15 mouse cellular contexts compared by ENCODE assay signal in genomic region chr9:67058366-67058765, GRCm38 (mm10). TPM values are rescaled to one million over a fixed set of nuclear protein-coding genes. Genes with fewer than 3 reads are reported as not detected.
A peak's percentile ranks its signal among the peaks of the same experiment; 100 is the strongest.
DNase-seq lines count a peak whose midpoint lies in the region; ATAC-seq lines count a peak whose summit lies in the region.
"Had no signal": no experiment of that assay in that cellular context is flagged by ENCODE, and none has a peak within 500 bp of the region (broad histone marks: within the 10 kb centered on the region; RNA-seq: fewer than 3 reads in every experiment).

No protein-coding gene starts in this region.

- H3K9me3 ChIP-seq in embryonic facial prominence, embryonic 13.5 days: no peaks in the 10 kb centered on the region
- no peaks in the 10 kb centered on the region for H3K9me3 ChIP-seq in embryonic facial prominence, embryonic 10.5 days
- H3K9me3 ChIP-seq in hindbrain, embryonic 16.5 days (ENCODE audit: control insufficient read depth, low read length): no peaks in the 10 kb centered on the region
- no peaks in the 10 kb centered on the region for H3K9me3 ChIP-seq in hindbrain, embryonic 13.5 days
- H3K9me3 ChIP-seq in intestine, embryonic 15.5 days: no peaks in the 10 kb centered on the region
- H3K9me3 ChIP-seq: G1E; hindbrain, embryonic 15.5 days; midbrain, embryonic 13.5 days; neural tube, embryonic 15.5 days had no signal

- no peaks in the 10 kb centered on the region for H3K27me3 ChIP-seq in embryonic facial prominence, embryonic 13.5 days
- H3K27me3 ChIP-seq in embryonic facial prominence, embryonic 10.5 days (replicated peaks; ENCODE audit: low read depth, poor library complexity, severe bottlenecking): no peaks in the 10 kb centered on the region
- H3K27me3 ChIP-seq in hindbrain, embryonic 16.5 days (replicated peaks; ENCODE audit: control insufficient read depth, insufficient read depth, low read length): no peaks in the 10 kb centered on the region
- H3K27me3 ChIP-seq in hindbrain, embryonic 13.5 days: no peaks in the 10 kb centered on the region
- H3K27me3 ChIP-seq in intestine, embryonic 15.5 days (replicated peaks): no peaks in the 10 kb centered on the region
- H3K27me3 ChIP-seq: hindbrain, embryonic 15.5 days; midbrain, embryonic 13.5 days; neural tube, embryonic 15.5 days had no signal

- DNase-seq in embryonic facial prominence, embryonic 10.5 days (ENCODE audit: low spot score): no peak
- peak; percentile 64 to 70 for DNase-seq in right cerebral cortex, postnatal 10 days (ENCODE audit: low spot score in 2 of 2)
- DNase-seq in right cerebral cortex, postnatal 36 days (ENCODE audit: low spot score in 2 of 2): no peak
- DNase-seq in urinary bladder, postnatal 14 days (ENCODE audit: low spot score): no peak
- DNase-seq: embryo, embryonic 11 days; lung, adult 18-20 months; thymus, postnatal 4 days had no signal

- no peak overlapping the region for H3K9ac ChIP-seq in embryonic facial prominence, embryonic 13.5 days
- no peak overlapping the region for H3K9ac ChIP-seq in hindbrain, embryonic 16.5 days (ENCODE audit: low read depth, low read length)
- H3K9ac ChIP-seq in hindbrain, embryonic 13.5 days: no peak overlapping the region
- no peak overlapping the region for H3K9ac ChIP-seq in intestine, embryonic 15.5 days
- H3K9ac ChIP-seq: hindbrain, embryonic 15.5 days; midbrain, embryonic 13.5 days; neural tube, embryonic 15.5 days had no signal

- no peak overlapping the region for H3K4me3 ChIP-seq in embryonic facial prominence, embryonic 13.5 days
- no peak overlapping the region for H3K4me3 ChIP-seq in embryonic facial prominence, embryonic 10.5 days
- no peak overlapping the region for H3K4me3 ChIP-seq in hindbrain, embryonic 16.5 days (ENCODE audit: low read length)
- no peak overlapping the region for H3K4me3 ChIP-seq in hindbrain, embryonic 13.5 days
- H3K4me3 ChIP-seq in intestine, embryonic 15.5 days (replicated peaks): no peak overlapping the region
- H3K4me3 ChIP-seq: hindbrain, embryonic 15.5 days; midbrain, embryonic 13.5 days; neural tube, embryonic 15.5 days had no signal

- no peak overlapping the region for H3K4me2 ChIP-seq in embryonic facial prominence, embryonic 13.5 days
- no peak overlapping the region for H3K4me2 ChIP-seq in hindbrain, embryonic 16.5 days (ENCODE audit: low read length)
- H3K4me2 ChIP-seq in hindbrain, embryonic 13.5 days: no peak overlapping the region
- H3K4me2 ChIP-seq in intestine, embryonic 15.5 days (replicated peaks): no peak overlapping the region
- H3K4me2 ChIP-seq: hindbrain, embryonic 15.5 days; midbrain, embryonic 13.5 days; neural tube, embryonic 15.5 days had no signal

- 59% methylated on average over 6 of the region's 6 CpGs for WGBS in embryonic facial prominence, embryonic 13.5 days
- 89% methylated on average over 6 of the region's 6 CpGs for WGBS in embryonic facial prominence, embryonic 10.5 days
- WGBS in hindbrain, embryonic 16.5 days: 51% methylated on average over 6 of the region's 6 CpGs
- 65% methylated on average over 6 of the region's 6 CpGs for WGBS in hindbrain, embryonic 13.5 days
- 76% methylated on average over 6 of the region's 6 CpGs for WGBS in intestine, embryonic 15.5 days

- no peak overlapping the region for H3K27ac ChIP-seq in embryonic facial prominence, embryonic 13.5 days
- H3K27ac ChIP-seq in embryonic facial prominence, embryonic 10.5 days (replicated peaks): no peak overlapping the region
- no peak overlapping the region for H3K27ac ChIP-seq in hindbrain, embryonic 16.5 days (ENCODE audit: low read depth, low read length)
- H3K27ac ChIP-seq in hindbrain, embryonic 13.5 days: no peak overlapping the region
- H3K27ac ChIP-seq in intestine, embryonic 15.5 days: no peak overlapping the region
- H3K27ac ChIP-seq: hindbrain, embryonic 15.5 days; midbrain, embryonic 13.5 days; neural tube, embryonic 15.5 days had no signal

- no peaks in the 10 kb centered on the region for H3K36me3 ChIP-seq in embryonic facial prominence, embryonic 13.5 days
- no peaks in the 10 kb centered on the region for H3K36me3 ChIP-seq in embryonic facial prominence, embryonic 10.5 days (replicated peaks)
- no peaks in the 10 kb centered on the region for H3K36me3 ChIP-seq in hindbrain, embryonic 16.5 days (ENCODE audit: control insufficient read depth, insufficient read depth, low read length)
- H3K36me3 ChIP-seq in hindbrain, embryonic 13.5 days: no peaks in the 10 kb centered on the region
- no peaks in the 10 kb centered on the region for H3K36me3 ChIP-seq in intestine, embryonic 15.5 days
- H3K36me3 ChIP-seq: G1E; hindbrain, embryonic 15.5 days; midbrain, embryonic 13.5 days; neural tube, embryonic 15.5 days had no signal

- H3K4me1 ChIP-seq in embryonic facial prominence, embryonic 13.5 days: peaks cover 6% of the 10 kb centered on the region; the same call in 1 of the 2 replicates
- H3K4me1 ChIP-seq in embryonic facial prominence, embryonic 10.5 days: peaks cover 9% of the 10 kb centered on the region
- H3K4me1 ChIP-seq in hindbrain, embryonic 16.5 days (ENCODE audit: control insufficient read depth, insufficient read depth, low read depth, low read length): no peaks in the 10 kb centered on the region
- H3K4me1 ChIP-seq in hindbrain, embryonic 13.5 days (replicated peaks): no peaks in the 10 kb centered on the region
- no peaks in the 10 kb centered on the region for H3K4me1 ChIP-seq in intestine, embryonic 15.5 days (replicated peaks)
- H3K4me1 ChIP-seq: hindbrain, embryonic 15.5 days; midbrain, embryonic 13.5 days; neural tube, embryonic 15.5 days had no signal

- 0 out of 2 replicates have a peak, but pooled peaks have one; percentile 26 for ATAC-seq in embryonic facial prominence, embryonic 13.5 days (ENCODE audit: insufficient number of reproducible peaks, insufficient read depth, low FRiP score, low TSS enrichment, low read depth)
- ATAC-seq in hindbrain, embryonic 16.5 days: peak; percentile 30; the same call in 1 of the 2 replicates
- no peak for ATAC-seq in hindbrain, embryonic 13.5 days (ENCODE audit: low FRiP score)
- no peak for ATAC-seq in intestine, embryonic 15.5 days
- ATAC-seq: midbrain, embryonic 13.5 days had no signal

RNA-seq across cellular contexts. Expression of gene Tpm1, which starts 9.2 kb away (rescaled TPM):
- 818 and 902 TPM in 2 replicates for polyA plus RNA-seq in embryonic facial prominence, embryonic 13.5 days (2015; fragmentation: Nextera tagmentation; extraction: Ambion mirVana)
- 331 and 369 TPM in 2 replicates for polyA plus RNA-seq in embryonic facial prominence, embryonic 10.5 days (2016; fragmentation: Nextera tagmentation; extraction: Ambion mirVana)
- polyA plus RNA-seq in hindbrain, embryonic 16.5 days (2015; fragmentation: Nextera tagmentation; extraction: Ambion mirVana): 187 and 214 TPM in 2 replicates
- 165 and 182 TPM in 2 replicates for polyA plus RNA-seq in hindbrain, embryonic 13.5 days (2015; fragmentation: Nextera tagmentation; extraction: Ambion mirVana)
- 994 and 1,099 TPM in 2 replicates for polyA plus RNA-seq in intestine, embryonic 15.5 days (2015; fragmentation: Nextera tagmentation; extraction: Ambion mirVana)

Comparison
In these comparisons a context has a peak if more than half of its experiments do, and no peak if none do; other contexts are left out.
1. ATAC-seq: peak in embryonic facial prominence, embryonic 13.5 days (single experiment) and hindbrain, embryonic 16.5 days (single experiment); none in hindbrain, embryonic 13.5 days (single experiment) and intestine, embryonic 15.5 days (single experiment).
2. DNase-seq: peak in right cerebral cortex, postnatal 10 days (2 of 2); none in embryonic facial prominence, embryonic 10.5 days (single experiment), right cerebral cortex, postnatal 36 days (0 of 2) and urinary bladder, postnatal 14 days (single experiment).